Mouse (Mus musculus) brain, adult 2 months (tissue): Measurements from ENCODE around the gene Mpc2.

Source experiments
- DNase-seq: peaks from one replicate; pipeline ENCODE4 v3.0.0; 2011; ENCODE audit warnings: low read depth, low spot score

The Mpc2 gene

GRCm38 (mm10) chr1:165503307-165504024, 43.0 kb downstream of the Mpc2 start:
- peak; percentile 19 for DNase-seq

GRCm38 (mm10) chr1:165506303-165506702, 45.9 kb downstream of the Mpc2 start:
- DNase-seq: no peak

GRCm38 (mm10) chr1:165510161-165510560, 49.7 kb downstream of the Mpc2 start:
- no peak for DNase-seq

- no peak for DNase-seq
Observed at GRCm38 (mm10) chr1:165520716-165521115, 60.3 kb downstream of the Mpc2 start.
